Mouse (Mus musculus) olfactory bulb, adult 2 months (tissue): ENCODE measurements around the gene Supt5. TPM values are rescaled to one million over a fixed set of nuclear protein-coding genes. Genes with fewer than 3 reads are reported as not detected.

Source experiments
- H3K27ac ChIP-seq: fragments of 200-500 bp; 2 replicates; pipeline ENCODE4 v1.5.1; 2012; ENCODE audit warnings: low read depth, low read length; ENCODE audit not compliant: insufficient read depth
- H3K4me1 ChIP-seq: fragments of 200-500 bp; 2 replicates; pipeline ENCODE4 v1.6.1; 2012; ENCODE audit warnings: low read length; ENCODE audit not compliant: control insufficient read depth, insufficient read depth
- H3K4me3 ChIP-seq: fragments of 200-500 bp; 2 replicates; pipeline ENCODE4 v1.5.1; 2012; ENCODE audit warnings: mild to moderate bottlenecking, low read depth, low read length, moderate library complexity; ENCODE audit not compliant: insufficient read depth
- CTCF ChIP-seq: fragments of 200-500 bp; IDR thresholded peaks from 2 replicates; pipeline ENCODE4 v1.5.1; 2012; ENCODE audit warnings: low read depth, mild to moderate bottlenecking, low read length, moderate library complexity; ENCODE audit not compliant: insufficient read depth
- POLR2A ChIP-seq: fragments of 200-500 bp; IDR thresholded peaks from 2 replicates; pipeline ENCODE4 v1.6.1; 2012; ENCODE audit warnings: mild to moderate bottlenecking, low read depth, low read length, moderate library complexity; ENCODE audit not compliant: insufficient read depth
- WGBS: fragments of 180-500 bp; shearing (Covaris S2); methylation state at CpG from one replicate; pipeline ENCODE4 v1.1.7; 2018; 5-methylcytosine and 5-hydroxymethylcytosine counted together
- polyA plus RNA-seq: library from polyadenylated mRNA; stranded (reverse); fragments of >200 nt; gene quantifications from 2 replicates; pipeline ENCODE4 v1.2.4, GENCODE M21; 2012; ENCODE audit warnings: low replicate concordance; ENCODE audit not compliant: missing spikeins, insufficient read depth, insufficient read length

Supt5 gene
- polyA plus RNA-seq, 1 experiment: not detected

GRCm38 (mm10) chr7:28344637-28345036 lies 6.1 kb upstream of the Supt5 start:
- TF ChIP-seq POLR2A (no peak), CTCF (no peak)
- WGBS: 3% methylated on average over 4 of the region's 4 CpGs
- Histone ChIP-seq H3K27ac (no peak overlapping the region), H3K4me1 (no peaks in the 10 kb centered on the region), H3K4me3 (no peak overlapping the region)

- no peak overlapping the region for H3K27ac ChIP-seq
- H3K4me1 ChIP-seq: no peaks in the 10 kb centered on the region
- TF ChIP-seq POLR2A (no peak), CTCF (no peak)
- 51% methylated on average over 7 of the region's 7 CpGs for WGBS
- H3K4me3 ChIP-seq: no peak overlapping the region
Measured at GRCm38 (mm10) chr7:28341381-28341780, 2.8 kb upstream of the Supt5 start.

- peaks cover 3% of the 10 kb centered on the region; the same call in 1 of the 2 replicates for H3K4me1 ChIP-seq
- peak overlapping the region; percentile 77 for H3K27ac ChIP-seq
- TF ChIP-seq CTCF (no peak), POLR2A (no peak)
- WGBS: 61% methylated on average over 19 of the region's 19 CpGs
- no peak overlapping the region for H3K4me3 ChIP-seq
Measured at GRCm38 (mm10) chr7:28339213-28339917, 819 bp upstream of the Supt5 start.

GRCm38 (mm10) chr7:28335471-28335870 lies 3.1 kb downstream of the Supt5 start:
- H3K4me1 ChIP-seq: peaks cover 3% of the 10 kb centered on the region; the same call in 1 of the 2 replicates
- WGBS: 97% methylated on average over 2 of the region's 2 CpGs
- H3K27ac ChIP-seq: no peak overlapping the region
- no peak overlapping the region for H3K4me3 ChIP-seq
- TF ChIP-seq POLR2A: no peak
- no peak for TF ChIP-seq CTCF

- no peak overlapping the region for H3K27ac ChIP-seq
- H3K4me1 ChIP-seq: peaks cover 3% of the 10 kb centered on the region; the same call in 1 of the 2 replicates
- WGBS: 86% methylated on average over 4 of the region's 4 CpGs
- TF ChIP-seq CTCF: no peak
- no peak for TF ChIP-seq POLR2A
- H3K4me3 ChIP-seq: no peak overlapping the region
Measured at GRCm38 (mm10) chr7:28334534-28334933, 4.0 kb downstream of the Supt5 start.

GRCm38 (mm10) chr7:28328260-28328659 lies 10.3 kb downstream of the Supt5 start:
- H3K4me3 ChIP-seq: no peak overlapping the region
- no peaks in the 10 kb centered on the region for H3K4me1 ChIP-seq
- no peak overlapping the region for H3K27ac ChIP-seq
- TF ChIP-seq CTCF (no peak), POLR2A (no peak)
- 96% methylated on average over 2 of the region's 2 CpGs for WGBS

- 82% methylated on average over 4 of the region's 4 CpGs for WGBS
- H3K4me1 ChIP-seq: no peaks in the 10 kb centered on the region
- no peak overlapping the region for H3K27ac ChIP-seq
- TF ChIP-seq CTCF (no peak), POLR2A (no peak)
- H3K4me3 ChIP-seq: no peak overlapping the region
Measured at GRCm38 (mm10) chr7:28326457-28326856, 12.1 kb downstream of the Supt5 start.

- TF ChIP-seq POLR2A: no peak
- no peak for TF ChIP-seq CTCF
- no peak overlapping the region for H3K27ac ChIP-seq
- no peak overlapping the region for H3K4me3 ChIP-seq
- WGBS: 96% methylated on average over 8 of the region's 8 CpGs
- no peaks in the 10 kb centered on the region for H3K4me1 ChIP-seq
Measured at GRCm38 (mm10) chr7:28325293-28325692, 13.3 kb downstream of the Supt5 start.

GRCm38 (mm10) chr7:28321974-28322720 lies 16.4 kb downstream of the Supt5 start:
- TF ChIP-seq CTCF: no peak
- TF ChIP-seq POLR2A: no peak
- no peak overlapping the region for H3K4me3 ChIP-seq
- WGBS: 95% methylated on average over 15 of the region's 15 CpGs
- no peak overlapping the region for H3K27ac ChIP-seq
- no peaks in the 10 kb centered on the region for H3K4me1 ChIP-seq

GRCm38 (mm10) chr7:28318714-28319113 lies 19.8 kb downstream of the Supt5 start:
- no peaks in the 10 kb centered on the region for H3K4me1 ChIP-seq
- 93% methylated on average over 17 of the region's 17 CpGs for WGBS
- no peak overlapping the region for H3K4me3 ChIP-seq
- H3K27ac ChIP-seq: no peak overlapping the region
- TF ChIP-seq CTCF: no peak
- TF ChIP-seq POLR2A: no peak
